Comparison of ENCODE assay signal across 8 mouse cellular contexts in genomic region chr19:46598720-46599252, GRCm38 (mm10). TPM values are rescaled to one million over a fixed set of nuclear protein-coding genes. Genes with fewer than 3 reads are reported as not detected.
DNase-seq lines count a peak whose midpoint lies in the region; ATAC-seq and TF ChIP-seq lines count a peak whose summit lies in the region.

TSS of gene Wbp1l (plus strand) at chr19:46599084.

- H3K9me3 ChIP-seq in embryonic facial prominence, embryonic 14.5 days (ENCODE audit: control insufficient read depth, low read length) = no peaks in the 10 kb centered on the region
- no peaks in the 10 kb centered on the region for H3K9me3 ChIP-seq in limb, embryonic 13.5 days
- no peaks in the 10 kb centered on the region for H3K9me3 ChIP-seq in midbrain, embryonic 16.5 days (replicated peaks; ENCODE audit: control insufficient read depth, low read length, poor library complexity, severe bottlenecking)

- no peaks in the 10 kb centered on the region for H3K27me3 ChIP-seq in embryonic facial prominence, embryonic 14.5 days (replicated peaks; ENCODE audit: control insufficient read depth, insufficient read depth, low read length)
- H3K27me3 ChIP-seq in heart, adult 2 months (ENCODE audit: control insufficient read depth, insufficient read depth, low read length) = no peaks in the 10 kb centered on the region
- no peaks in the 10 kb centered on the region for H3K27me3 ChIP-seq in limb, embryonic 13.5 days
- no peaks in the 10 kb centered on the region for H3K27me3 ChIP-seq in midbrain, embryonic 16.5 days (ENCODE audit: control insufficient read depth, insufficient read depth, low read depth, low read length)

- peaks cover 10% of the 10 kb centered on the region for H3K4me1 ChIP-seq in embryonic facial prominence, embryonic 14.5 days (ENCODE audit: control insufficient read depth, insufficient read depth, low read length)
- no peaks in the 10 kb centered on the region; the same call in none of the 2 replicates for H3K4me1 ChIP-seq in heart, adult 2 months (ENCODE audit: control insufficient read depth, insufficient read depth, low read length)
- H3K4me1 ChIP-seq in limb, embryonic 13.5 days = peaks cover 17% of the 10 kb centered on the region
- H3K4me1 ChIP-seq in midbrain, embryonic 16.5 days (ENCODE audit: control insufficient read depth, insufficient read depth, low read length) = peaks cover 15% of the 10 kb centered on the region

- H3K4me2 ChIP-seq in embryonic facial prominence, embryonic 14.5 days (ENCODE audit: low read depth, low read length) = peak within 1 kb of the TSS; percentile 91
- H3K4me2 ChIP-seq in limb, embryonic 13.5 days (replicated peaks) = peak within 1 kb of the TSS; percentile 98
- peak within 1 kb of the TSS; percentile 95 for H3K4me2 ChIP-seq in midbrain, embryonic 16.5 days (ENCODE audit: low read length)

- peak; percentile 78 for TF ChIP-seq POLR2A in heart, adult 2 months (IDR thresholded peaks at IDR 0.05; ENCODE audit: insufficient read depth, low read depth, low read length)

- peak; percentile 90 for TF ChIP-seq EP300 in heart, adult 2 months (IDR thresholded peaks at IDR 0.05; ENCODE audit: insufficient read depth, low read depth, low read length)

- peak within 1 kb of the TSS; percentile 98 for H3K4me3 ChIP-seq in embryonic facial prominence, embryonic 14.5 days (ENCODE audit: low read depth, low read length)
- H3K4me3 ChIP-seq in heart, adult 2 months = peak within 1 kb of the TSS; percentile 82
- peak within 1 kb of the TSS; percentile 95 for H3K4me3 ChIP-seq in limb, embryonic 13.5 days
- peak within 1 kb of the TSS; percentile 90 for H3K4me3 ChIP-seq in midbrain, embryonic 16.5 days (ENCODE audit: low read depth, low read length)

- TF ChIP-seq CTCF in heart, adult 2 months (IDR thresholded peaks at IDR 0.05) = no peak

- peak within 1 kb of the TSS; percentile 17; the same call in 1 of the 2 replicates for H3K27ac ChIP-seq in embryonic facial prominence, embryonic 14.5 days (replicated peaks; ENCODE audit: low read depth, low read length)
- peak within 1 kb of the TSS; percentile 81 for H3K27ac ChIP-seq in heart, adult 2 months
- H3K27ac ChIP-seq in limb, embryonic 13.5 days = peak within 1 kb of the TSS; percentile 48; the same call in 1 of the 2 replicates
- peak within 1 kb of the TSS; percentile 71; the same call in 1 of the 2 replicates for H3K27ac ChIP-seq in midbrain, embryonic 16.5 days (ENCODE audit: low read length)

- peak within 1 kb of the TSS; percentile 89 for H3K9ac ChIP-seq in embryonic facial prominence, embryonic 14.5 days (ENCODE audit: low read depth, low read length)
- H3K9ac ChIP-seq in heart, adult 2 months (ENCODE audit: low read depth, low read length) = peak within 1 kb of the TSS; percentile 75
- peak within 1 kb of the TSS; percentile 88 for H3K9ac ChIP-seq in limb, embryonic 13.5 days
- peak within 1 kb of the TSS; percentile 90 for H3K9ac ChIP-seq in midbrain, embryonic 16.5 days (ENCODE audit: low read depth, low read length)

- peaks cover 30% of the 10 kb centered on the region for H3K36me3 ChIP-seq in embryonic facial prominence, embryonic 14.5 days (ENCODE audit: control insufficient read depth, insufficient read depth, low read length)
- H3K36me3 ChIP-seq in heart, adult 2 months (ENCODE audit: control insufficient read depth, insufficient read depth, low read length) = no peaks in the 10 kb centered on the region
- peaks cover 41% of the 10 kb centered on the region for H3K36me3 ChIP-seq in limb, embryonic 13.5 days
- H3K36me3 ChIP-seq in midbrain, embryonic 16.5 days (ENCODE audit: control insufficient read depth, insufficient read depth, low read length) = peaks cover 7% of the 10 kb centered on the region

- WGBS in embryonic facial prominence, embryonic 14.5 days = under 1% methylated on average over 21 of the region's 22 CpGs
- WGBS in heart, adult 2 months = 2% methylated on average over 22 of the region's 22 CpGs
- under 1% methylated on average over 22 of the region's 22 CpGs for WGBS in limb, embryonic 13.5 days
- WGBS in midbrain, embryonic 16.5 days = under 1% methylated on average over 22 of the region's 22 CpGs

- intact Hi-C loops in heart, adult 2 months (cut with DNase I) = loop anchor here (2.0 to 5.0 kb wide), 3 partner anchors 20 to 274 kb away; no protein-coding TSS in a partner anchor

- peak; percentile 99 for ATAC-seq in embryonic facial prominence, embryonic 14.5 days (ENCODE audit: low read depth)
- ATAC-seq in limb, embryonic 13.5 days (ENCODE audit: low FRiP score, low read depth) = peak; percentile 99
- peak; percentile 99 for ATAC-seq in midbrain, embryonic 16.5 days

- peak; percentile 100 for DNase-seq in 3T3-L1 (ENCODE audit: low read depth, low spot score)
- DNase-seq in adrenal gland, postnatal 4 days (ENCODE audit: low spot score in 2 of 2) = peak; percentile 87 to 95
- DNase-seq in embryonic facial prominence, embryonic 14.5 days (ENCODE audit: low spot score) = peak; percentile 100
- DNase-seq in heart, adult 2 months = peak; percentile 95 to 98
- peak; percentile 98 to 99 for DNase-seq in kidney, adult 8-10 months
- peak; percentile 80 to 94 for DNase-seq in spleen, postnatal 10 days (ENCODE audit: low spot score in 2 of 2)

- H3K79me2 ChIP-seq in heart, adult 2 months (replicated peaks; ENCODE audit: control insufficient read depth, insufficient read depth, low read length) = peaks cover 3% of the 10 kb centered on the region; the same call in 1 of the 2 replicates

RNA-seq across cellular contexts. Expression of gene Wbp1l, which starts in this region (rescaled TPM):
- 100 to 1,000 TPM; 180 to 182 TPM for total RNA-seq in adrenal gland, postnatal 4 days (2021)
- 37.7 and 42.6 TPM in 2 replicates for polyA plus RNA-seq in embryonic facial prominence, embryonic 14.5 days (2014; fragmentation: Nextera tagmentation; extraction: Ambion mirVana)
- 10 to 100 TPM; 53.5 to 54.2 TPM for total RNA-seq in heart, adult 2 months (2021)
- 39.2 and 46.2 TPM in 2 replicates for polyA plus RNA-seq in heart, adult 2 months (2012; rRNA removed)
- polyA plus RNA-seq in limb, embryonic 13.5 days (2015; fragmentation: Nextera tagmentation; extraction: Ambion mirVana) = 47.7 and 49.9 TPM in 2 replicates
- 34.0 and 34.8 TPM in 2 replicates for polyA plus RNA-seq in midbrain, embryonic 16.5 days (2015; fragmentation: Nextera tagmentation; extraction: Ambion mirVana)

Comparison
In these comparisons a context has a peak if more than half of its experiments do, and no peak if none do; other contexts are left out.
1. Peak in every context shown above with its lines: DNase-seq, ATAC-seq, H3K4me3 ChIP-seq and H3K27ac ChIP-seq.
2. H3K27ac ChIP-seq: peak in every context shown above with its lines; median percentile 81 in heart, adult 2 months; 71 in midbrain, embryonic 16.5 days; 48 in limb, embryonic 13.5 days; 17 in embryonic facial prominence, embryonic 14.5 days.